Mouse (Mus musculus) intestine, embryonic 14.5 days (tissue): ENCODE results near the gene Arid5b. TPM values are rescaled to one million over a fixed set of nuclear protein-coding genes. Genes with fewer than 3 reads are reported as not detected.

Experiments
- ATAC-seq: fragments of 200-750 bp; cut with Nextera tagmentation; replicated peaks from 2 replicates; pipeline ENCODE4 v1.8.0; 2017; ENCODE audit warnings: low read depth, moderate number of reproducible peaks, moderate TSS enrichment, moderate library complexity; ENCODE audit not compliant: low FRiP score, low TSS enrichment
- DNase-seq: peaks from one replicate; pipeline ENCODE4 v3.0.0-alpha.2; 2018; ENCODE audit warnings: low spot score
- H3K27ac ChIP-seq: fragments of 300-500 bp; sonication (generic); 2 replicates; pipeline ENCODE4 v1.5.1; 2014; ENCODE audit warnings: low read depth, mild to moderate bottlenecking, control low read depth
- H3K27me3 ChIP-seq: fragments of 300-500 bp; sonication (generic); replicated peaks from 2 replicates; pipeline ENCODE4 v1.6.1; 2014; ENCODE audit warnings: low read length, control low read depth; ENCODE audit not compliant: control insufficient read depth, insufficient read depth
- H3K36me3 ChIP-seq: fragments of 300-500 bp; sonication (generic); 2 replicates; pipeline ENCODE4 v1.6.1; 2014; ENCODE audit warnings: low read length, control low read depth; ENCODE audit not compliant: control insufficient read depth, insufficient read depth
- H3K4me1 ChIP-seq: fragments of 300-500 bp; sonication (generic); replicated peaks from 2 replicates; pipeline ENCODE4 v1.6.1; 2014; ENCODE audit warnings: low read length, control low read depth, mixed read lengths; ENCODE audit not compliant: control insufficient read depth, insufficient read depth
- H3K4me2 ChIP-seq: fragments of 300-500 bp; sonication (generic); 2 replicates; pipeline ENCODE4 v1.6.1; 2014; ENCODE audit warnings: low read length
- H3K4me3 ChIP-seq: fragments of 300-500 bp; sonication (generic); 2 replicates; pipeline ENCODE4 v1.5.1; 2014; ENCODE audit warnings: low read depth, low read length, control low read depth, mixed read lengths
- H3K9ac ChIP-seq: fragments of 300-500 bp; sonication (generic); 2 replicates; pipeline ENCODE4 v1.6.1; 2014; ENCODE audit warnings: mild to moderate bottlenecking, low read length
- H3K9me3 ChIP-seq: fragments of 300-500 bp; sonication (generic); 2 replicates; pipeline ENCODE4 v1.6.1; 2016; ENCODE audit warnings: low read length, control low read depth; ENCODE audit not compliant: control insufficient read depth
- WGBS: fragments of 180-500 bp; shearing (Covaris S2); extraction: QIAGEN DNeasy Blood & Tissue Kit; methylation state at CpG from one replicate; pipeline ENCODE4 v1.1.7; 2014; 5-methylcytosine and 5-hydroxymethylcytosine counted together
- polyA plus RNA-seq: library from polyadenylated mRNA; unstranded; fragments of >200 nt; fragmentation: Nextera tagmentation; extraction: Ambion mirVana; gene quantifications from 2 replicates; pipeline ENCODE4 v1.2.1, GENCODE M21; 2014

The Arid5b gene
- polyA plus RNA-seq, 1 experiment from 2014 or later = 34.0 TPM

DNA sequence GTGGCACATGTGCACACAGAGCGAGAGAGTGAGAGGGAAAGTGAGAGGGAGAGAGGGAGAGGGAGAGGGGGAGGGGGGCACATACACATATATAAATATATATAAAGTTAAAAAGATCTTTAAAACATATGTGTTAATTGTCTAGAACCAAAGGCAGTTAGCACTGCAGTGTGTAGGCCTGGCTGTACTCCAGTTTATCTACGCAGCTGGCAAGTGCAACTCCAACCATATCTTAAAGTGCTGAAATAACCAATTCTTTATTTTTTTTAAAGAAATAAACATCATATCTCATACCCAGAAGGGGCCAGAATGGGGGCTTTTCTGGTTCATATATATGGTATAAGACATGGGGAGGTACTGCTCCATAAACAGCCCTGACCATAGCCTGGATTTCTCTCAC is 114.4 kb downstream of the Arid5b start:
- Histone ChIP-seq H3K4me2 (no peak overlapping the region), H3K36me3 (no peaks in the 10 kb centered on the region; the same call in 1 of the 2 replicates), H3K27ac (no peak overlapping the region), H3K4me1 (peaks cover 28% of the 10 kb centered on the region), H3K9me3 (no peaks in the 10 kb centered on the region), H3K27me3 (no peaks in the 10 kb centered on the region), H3K9ac (no peak overlapping the region), H3K4me3 (no peak overlapping the region)
- WGBS = 81% methylated on average over 2 of the region's 2 CpGs
- DNase-seq = no peak
- ATAC-seq = no peak

DNA sequence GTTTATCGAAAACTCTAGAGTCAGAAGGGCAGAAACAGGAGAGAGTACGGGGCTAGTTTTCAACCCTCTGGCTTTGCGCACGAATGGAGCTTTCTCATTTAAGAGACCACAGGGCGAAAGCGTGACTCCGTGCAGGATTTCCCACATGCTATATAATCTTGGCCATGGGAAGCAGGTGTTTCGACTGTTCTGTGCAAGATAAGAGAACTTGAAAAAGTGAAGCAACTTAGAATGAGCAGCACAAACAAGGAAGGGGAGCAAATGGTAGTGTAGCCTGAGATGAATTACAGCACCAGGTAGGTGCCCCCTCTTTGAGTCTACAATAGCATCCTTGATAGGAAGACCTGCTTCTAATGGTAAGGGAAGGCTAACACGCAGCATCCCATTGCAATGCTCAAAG is 118.8 kb downstream of the Arid5b start:
- no peaks in the 10 kb centered on the region; the same call in 1 of the 2 replicates for H3K36me3 ChIP-seq
- H3K9ac ChIP-seq = no peak overlapping the region
- no peak overlapping the region for H3K4me2 ChIP-seq
- H3K4me3 ChIP-seq = no peak overlapping the region
- 95% methylated on average over 9 of the region's 9 CpGs for WGBS
- no peak for ATAC-seq
- no peak overlapping the region for H3K27ac ChIP-seq
- H3K4me1 ChIP-seq = no peaks in the 10 kb centered on the region; the same call in 1 of the 2 replicates
- DNase-seq = no peak
- no peaks in the 10 kb centered on the region for H3K27me3 ChIP-seq
- no peaks in the 10 kb centered on the region for H3K9me3 ChIP-seq

DNA sequence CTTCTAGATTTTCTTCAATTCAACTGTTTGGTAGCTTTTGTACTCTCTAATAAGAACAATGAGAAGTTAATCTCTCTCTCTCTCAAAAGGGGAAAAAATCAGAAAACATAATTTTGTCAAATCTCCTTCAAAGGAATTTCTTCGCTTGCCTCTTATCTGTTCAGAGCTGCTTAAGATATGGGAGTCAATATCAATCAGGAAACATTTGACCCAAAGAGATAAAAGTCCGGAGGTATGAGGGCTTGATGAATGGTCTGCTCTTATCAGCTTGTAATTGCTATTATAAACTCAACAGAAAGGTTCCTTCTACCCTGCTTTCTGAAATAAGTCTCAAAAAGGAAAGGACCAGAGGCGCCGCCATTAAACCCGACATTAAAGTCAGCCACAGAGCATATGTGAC is 120.0 kb downstream of the Arid5b start:
- Histone ChIP-seq H3K9ac (no peak overlapping the region), H3K4me2 (no peak overlapping the region), H3K4me3 (no peak overlapping the region), H3K4me1 (no peaks in the 10 kb centered on the region; the same call in 1 of the 2 replicates), H3K36me3 (no peaks in the 10 kb centered on the region; the same call in 1 of the 2 replicates), H3K27ac (no peak overlapping the region), H3K27me3 (no peaks in the 10 kb centered on the region), H3K9me3 (no peaks in the 10 kb centered on the region)
- no peak for DNase-seq
- peak; percentile 55; the same call in 1 of the 2 replicates for ATAC-seq
- 52% methylated on average over 5 of the region's 5 CpGs for WGBS

DNA sequence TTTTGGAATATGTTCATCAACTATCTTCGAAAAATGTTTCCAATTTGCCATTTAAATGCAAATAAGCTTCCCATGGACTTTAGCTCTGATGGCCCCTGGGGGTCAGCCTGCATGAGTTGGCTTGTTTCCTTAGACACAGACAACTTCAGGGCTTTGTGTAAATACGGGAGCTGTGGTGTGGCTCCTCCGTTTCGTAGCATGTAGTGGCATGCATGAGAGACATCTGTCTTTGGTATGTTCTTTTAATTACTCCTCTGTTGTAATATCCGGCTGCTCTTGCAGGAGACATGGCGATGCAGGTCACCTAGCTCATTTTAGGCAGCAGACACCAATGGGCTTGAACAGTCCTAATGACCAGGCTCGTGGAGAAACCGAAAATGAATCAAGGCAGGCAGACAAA is 121.0 kb downstream of the Arid5b start:
- Histone ChIP-seq H3K36me3 (no peaks in the 10 kb centered on the region), H3K27me3 (no peaks in the 10 kb centered on the region), H3K9ac (no peak overlapping the region), H3K27ac (no peak overlapping the region), H3K4me2 (no peak overlapping the region), H3K4me1 (no peaks in the 10 kb centered on the region; the same call in 1 of the 2 replicates), H3K4me3 (no peak overlapping the region), H3K9me3 (no peaks in the 10 kb centered on the region)
- no peak for DNase-seq
- 78% methylated on average over 8 of the region's 8 CpGs for WGBS
- no peak for ATAC-seq

DNA sequence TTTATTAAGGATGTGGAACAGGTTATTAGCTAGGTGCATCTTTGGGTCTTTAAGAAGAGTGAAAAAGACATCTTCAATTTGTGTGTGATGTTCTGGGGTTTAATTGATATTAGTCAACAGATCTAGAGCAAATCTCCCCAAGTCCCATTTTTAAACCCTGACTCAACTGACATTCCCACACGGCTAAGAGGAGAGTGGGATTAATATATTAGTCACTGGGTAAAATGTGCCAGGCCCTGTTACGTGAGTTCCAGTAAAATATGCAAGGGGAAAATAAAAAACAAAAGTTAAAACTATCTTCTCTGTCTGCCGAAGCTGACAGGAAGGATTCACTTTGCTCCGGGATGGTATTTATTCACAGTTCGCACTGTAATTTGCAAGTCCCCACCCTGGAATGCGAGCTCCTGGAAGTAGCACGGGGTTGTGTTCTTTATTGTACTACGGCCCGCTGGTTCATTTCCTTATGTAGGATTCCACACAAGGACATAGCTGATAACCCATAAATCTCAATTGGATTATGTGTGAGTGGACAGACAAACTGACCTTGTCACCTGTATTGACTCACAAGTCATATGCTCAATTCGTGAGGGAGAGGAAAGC is 121.8 kb downstream of the Arid5b start:
- Histone ChIP-seq H3K9ac (no peak overlapping the region), H3K9me3 (peaks cover 2% of the 10 kb centered on the region; the same call in 1 of the 2 replicates), H3K4me1 (no peaks in the 10 kb centered on the region; the same call in 1 of the 2 replicates), H3K27ac (no peak overlapping the region), H3K4me3 (no peak overlapping the region), H3K36me3 (0 out of 2 replicates have a peak, but pooled peaks cover under 1% of the 10 kb centered on the region), H3K27me3 (no peaks in the 10 kb centered on the region), H3K4me2 (no peak overlapping the region)
- 40% methylated on average over 10 of the region's 10 CpGs for WGBS
- ATAC-seq (no peak), DNase-seq (no peak)

DNA sequence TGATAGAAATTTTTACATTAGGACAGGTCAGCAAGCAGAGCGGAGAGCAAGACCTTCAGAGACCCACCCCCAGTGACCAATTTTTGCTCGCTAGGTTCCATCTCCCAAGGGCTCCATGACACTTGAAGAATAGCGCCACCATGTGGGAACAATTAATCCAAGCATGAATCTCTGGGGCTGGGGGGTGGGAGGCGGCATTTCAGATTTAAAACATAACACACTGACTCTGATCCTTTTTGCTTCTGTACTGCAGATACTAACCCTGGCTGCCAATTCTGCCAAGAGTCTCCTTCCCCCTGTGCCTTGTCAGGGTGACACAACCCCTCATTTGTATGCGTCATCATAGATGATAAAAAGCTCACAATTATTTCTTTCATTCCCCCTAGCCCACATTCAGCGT is 122.4 kb downstream of the Arid5b start:
- Histone ChIP-seq H3K36me3 (0 out of 2 replicates have a peak, but pooled peaks cover 3% of the 10 kb centered on the region), H3K4me2 (no peak overlapping the region), H3K9ac (no peak overlapping the region), H3K4me3 (no peak overlapping the region), H3K4me1 (no peaks in the 10 kb centered on the region; the same call in 1 of the 2 replicates), H3K27ac (no peak overlapping the region), H3K9me3 (peaks cover 5% of the 10 kb centered on the region; the same call in 1 of the 2 replicates), H3K27me3 (no peaks in the 10 kb centered on the region)
- ATAC-seq = no peak
- no peak for DNase-seq
- 83% methylated on average over 6 of the region's 6 CpGs for WGBS

DNA sequence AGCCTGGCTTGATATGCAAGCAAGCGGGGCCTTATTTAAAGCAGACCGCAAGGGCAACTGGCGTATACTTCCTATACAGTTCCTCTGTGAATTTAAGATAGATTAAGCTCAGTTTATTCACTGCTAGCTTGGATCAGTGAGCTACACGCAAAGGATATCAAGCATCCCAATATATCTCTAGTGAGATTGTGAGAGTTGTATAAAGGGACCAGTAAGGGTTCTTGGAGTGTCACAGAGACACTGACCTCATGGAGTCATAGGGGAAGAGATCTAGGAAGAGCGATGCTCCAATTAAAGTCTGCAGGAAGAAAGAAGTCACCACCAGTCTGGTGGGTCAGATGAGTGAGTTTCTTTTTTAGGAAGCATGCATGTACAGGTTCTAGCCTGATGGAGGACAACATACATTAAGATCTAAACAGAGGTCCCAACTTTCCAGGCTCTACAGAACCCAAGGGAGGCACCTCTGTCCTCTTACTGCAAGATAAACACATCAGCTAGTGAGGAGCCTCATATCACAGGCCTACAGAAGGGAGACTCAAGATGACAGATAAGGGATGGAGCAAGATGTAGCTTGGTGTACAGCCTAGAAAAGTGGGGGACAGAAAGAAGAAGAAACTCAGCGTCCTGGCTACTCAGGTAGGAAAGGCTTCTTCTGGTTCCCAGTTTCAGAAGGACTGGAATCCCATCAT is 123.0 kb downstream of the Arid5b start:
- Histone ChIP-seq H3K27me3 (no peaks in the 10 kb centered on the region), H3K9ac (no peak overlapping the region), H3K4me2 (no peak overlapping the region), H3K27ac (no peak overlapping the region), H3K4me3 (no peak overlapping the region), H3K4me1 (no peaks in the 10 kb centered on the region; the same call in 1 of the 2 replicates), H3K36me3 (0 out of 2 replicates have a peak, but pooled peaks cover 3% of the 10 kb centered on the region), H3K9me3 (peaks cover 5% of the 10 kb centered on the region; the same call in 1 of the 2 replicates)
- WGBS = 92% methylated on average over 6 of the region's 6 CpGs
- ATAC-seq = no peak
- no peak for DNase-seq

DNA sequence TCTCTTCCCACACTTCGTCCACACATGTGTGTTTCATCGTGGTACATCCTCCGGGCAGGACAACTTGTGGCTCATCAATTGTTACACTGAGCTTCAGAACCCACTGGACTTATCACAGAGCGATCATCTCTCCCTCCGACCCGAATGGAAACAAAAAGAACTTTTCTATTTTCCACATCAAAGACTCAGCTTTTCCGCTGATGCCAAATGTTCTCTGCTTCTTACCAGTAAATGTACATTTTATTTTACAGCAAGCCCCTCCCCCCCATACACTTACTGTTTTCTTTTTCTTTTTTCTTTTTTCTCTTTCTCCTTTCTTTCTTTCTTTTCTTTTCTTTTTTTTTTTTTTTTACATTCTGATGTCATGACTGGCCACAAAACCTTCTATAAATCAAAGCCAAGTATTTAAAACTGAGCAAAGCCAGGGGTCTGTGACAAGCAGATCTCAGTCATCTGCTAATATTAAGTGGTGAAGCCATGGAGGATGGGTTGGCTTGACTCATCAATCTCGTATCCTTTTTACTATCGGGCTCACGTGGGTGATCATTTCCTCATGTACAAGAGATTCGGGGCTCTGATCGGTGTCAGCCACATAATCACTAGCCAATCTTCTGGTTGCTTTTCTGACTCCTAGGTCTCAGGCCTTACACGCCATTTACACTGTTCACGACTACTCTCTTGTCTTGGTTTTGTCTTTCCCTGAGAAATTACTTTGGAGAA is 124.3 kb downstream of the Arid5b start:
- no peak for ATAC-seq
- 85% methylated on average over 14 of the region's 14 CpGs for WGBS
- H3K9me3 ChIP-seq = peaks cover 5% of the 10 kb centered on the region; the same call in 1 of the 2 replicates
- no peaks in the 10 kb centered on the region for H3K27me3 ChIP-seq
- H3K9ac ChIP-seq = no peak overlapping the region
- no peaks in the 10 kb centered on the region; the same call in 1 of the 2 replicates for H3K4me1 ChIP-seq
- H3K4me3 ChIP-seq = no peak overlapping the region
- DNase-seq = no peak
- H3K4me2 ChIP-seq = no peak overlapping the region
- no peak overlapping the region for H3K27ac ChIP-seq
- 0 out of 2 replicates have a peak, but pooled peaks cover 3% of the 10 kb centered on the region for H3K36me3 ChIP-seq
